Mouse (Mus musculus): ENCODE results near the gene St3gal3.

- TF ChIP-seq POLR2A (IDR thresholded peaks at IDR 0.05; ENCODE audit: low read depth, low read length) (no peak), CTCF (IDR thresholded peaks at IDR 0.05; ENCODE audit: extremely low read depth, insufficient read depth, insufficient read length, insufficient replicate concordance) (no peak)
These were observed 74.8 kb downstream of the St3gal3 start for GRCm38 (mm10) chr4:118059816-118060475.
